Mouse (Mus musculus) ES-E14 (cell line): ENCODE data around the gene Gpm6a. TPM values are rescaled to one million over a fixed set of nuclear protein-coding genes. Genes with fewer than 3 reads are reported as not detected.

Experiments
- DNase-seq: peaks from one replicate; pipeline ENCODE4 v3.0.0-alpha.2; 2013; ENCODE audit warnings: low read depth, low spot score
- H3K27ac ChIP-seq: 2 replicates; pipeline ENCODE4 v1.5.1; 2012; ENCODE audit warnings: low read depth, mild to moderate bottlenecking, low read length, moderate library complexity, mixed read lengths; ENCODE audit not compliant: poor library complexity, insufficient read depth, severe bottlenecking
- H3K36me3 ChIP-seq: 2 replicates; pipeline ENCODE4 v1.6.1; 2012; ENCODE audit warnings: mild to moderate bottlenecking, low read length, moderate library complexity, mixed read lengths; ENCODE audit not compliant: control insufficient read depth, poor library complexity, insufficient read depth, severe bottlenecking
- H3K4me1 ChIP-seq, 2 experiments: fragments of 150-350 bp in 1 of 2; sonication (generic) in 1 of 2; 2 replicates each; pipeline ENCODE4 v1.6.1; 2012; ENCODE audit warnings: low read length in 2 of 2, mild to moderate bottlenecking in 1 of 2, mixed read lengths in 1 of 2; ENCODE audit not compliant: control insufficient read depth in 2 of 2, insufficient read depth in 2 of 2, poor library complexity in 1 of 2
- H3K4me3 ChIP-seq, 2 experiments: fragments of 150-350 bp in 1 of 2; sonication (generic) in 1 of 2; 2 replicates each; pipeline ENCODE4 v1.5.1; 2012; ENCODE audit warnings: low read length in 2 of 2, low read depth in 1 of 2, mild to moderate bottlenecking in 1 of 2, mixed read lengths in 1 of 2; ENCODE audit not compliant: insufficient read depth in 1 of 2, poor library complexity in 1 of 2, severe bottlenecking in 1 of 2
- H3K9ac ChIP-seq: 2 replicates; pipeline ENCODE4 v1.6.1; 2012; ENCODE audit warnings: low read depth, mild to moderate bottlenecking, low read length, mixed read lengths; ENCODE audit not compliant: poor library complexity, insufficient read depth, severe bottlenecking
- H3K9me3 ChIP-seq: fragments of 150-350 bp; sonication (generic); 2 replicates; pipeline ENCODE4 v1.6.1; 2012; ENCODE audit warnings: low read depth, mild to moderate bottlenecking, low read length; ENCODE audit not compliant: control insufficient read depth, insufficient read depth
- CHD2 ChIP-seq: IDR thresholded peaks from 2 replicates; pipeline ENCODE4 v1.6.1; 2014; ENCODE audit warnings: mild to moderate bottlenecking, low read depth, low read length, inconsistent platforms
- HCFC1 ChIP-seq: IDR thresholded peaks from 2 replicates; pipeline ENCODE4 v1.6.1; 2012; ENCODE audit warnings: low read length, inconsistent platforms, borderline replicate concordance; ENCODE audit not compliant: insufficient read depth
- MAFK ChIP-seq: IDR thresholded peaks from 2 replicates; pipeline ENCODE4 v1.6.1; 2014; ENCODE audit warnings: mild to moderate bottlenecking, low read depth, low read length, inconsistent platforms; ENCODE audit not compliant: insufficient read depth
- ZC3H11A ChIP-seq: IDR thresholded peaks from 2 replicates; pipeline ENCODE4 v1.6.1; 2012; ENCODE audit warnings: low read depth, mild to moderate bottlenecking, inconsistent platforms, low read length, borderline replicate concordance
- ZNF384 ChIP-seq: IDR thresholded peaks from 2 replicates; pipeline ENCODE4 v1.6.1; 2012; ENCODE audit warnings: low read depth, low read length, inconsistent platforms
- in situ Hi-C, 2 experiments: fragments of 600-800 bp; cut with MboI; formaldehyde crosslinking; loops; one replicate each; pipeline ENCODE4 v1.15.1; 2025; ENCODE audit warnings: low sequenced_read_pairs in 2 of 2, inconsistent platforms in 1 of 2; ENCODE audit not compliant: unreplicated experiment in 2 of 2
- total RNA-seq: library from RNA; depleted of rRNA; stranded (reverse); fragments of 300-350 nt; gene quantifications from 2 replicates; pipeline ENCODE4 v1.2.3, GENCODE M21; 2012

The Gpm6a gene
- total RNA-seq, 1 experiment, result 0.85 TPM

GRCm38 (mm10) chr8:54924936-54925335, 29.7 kb upstream of the Gpm6a start:
- no peak overlapping the region for H3K4me3 ChIP-seq
- no peaks in the 10 kb centered on the region for H3K36me3 ChIP-seq
- no peak overlapping the region for H3K9ac ChIP-seq
- no peaks in the 10 kb centered on the region for H3K9me3 ChIP-seq
- no peak for DNase-seq
- H3K4me1 ChIP-seq, result no peaks in the 10 kb centered on the region
- no peak overlapping the region for H3K27ac ChIP-seq
- TF ChIP-seq ZNF384, result no peak
- in situ Hi-C loops, result no loop called here

DNA sequence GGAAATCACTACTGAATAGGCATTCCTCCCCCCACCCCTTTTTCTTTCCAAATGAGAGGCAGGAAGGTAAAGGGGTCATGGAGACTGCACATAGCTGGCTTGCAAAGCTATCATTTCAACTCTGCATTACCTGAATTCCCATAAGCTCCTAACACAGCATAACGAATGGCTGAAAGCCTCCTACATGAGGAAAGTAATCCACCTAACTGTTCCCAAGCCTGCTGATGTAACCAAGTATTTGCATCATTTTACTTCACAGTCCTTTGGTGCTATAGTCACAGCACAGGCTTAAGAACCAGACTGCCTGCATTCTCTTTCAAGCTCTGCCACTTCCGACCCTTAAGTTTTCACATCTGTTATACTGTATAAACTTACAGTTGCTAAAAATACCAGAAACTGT, 22.3 kb upstream of the Gpm6a start:
- Histone ChIP-seq H3K4me3 (no peak overlapping the region), H3K9ac (no peak overlapping the region), H3K9me3 (no peaks in the 10 kb centered on the region), H3K4me1 (no peaks in the 10 kb centered on the region), H3K27ac (no peak overlapping the region), H3K36me3 (no peaks in the 10 kb centered on the region)
- in situ Hi-C loops, result no loop called here
- DNase-seq, result no peak
- TF ChIP-seq ZNF384 (no peak), HCFC1 (no peak), CHD2 (no peak), ZC3H11A (no peak), MAFK (no peak)

DNA sequence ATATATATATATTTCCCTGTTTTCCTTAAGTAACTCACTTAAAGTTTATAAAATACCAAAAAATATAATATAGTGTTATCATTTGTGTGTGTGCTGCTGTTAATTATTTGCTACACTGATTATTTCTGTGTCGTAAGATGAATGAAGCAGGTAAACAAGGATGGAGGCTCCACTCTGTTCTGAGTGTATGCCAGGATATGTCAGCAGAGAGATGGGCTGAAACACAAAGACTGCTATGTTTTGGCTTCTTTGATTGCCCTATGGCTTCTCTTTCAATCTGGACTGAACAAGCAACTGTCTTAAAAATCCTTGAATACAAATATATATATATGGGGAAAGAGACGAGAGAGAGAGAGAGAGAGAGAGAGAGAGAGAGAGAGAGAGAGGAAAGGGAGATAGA, 1.3 kb upstream of the Gpm6a start:
- no peak for DNase-seq
- H3K4me1 ChIP-seq, result no peaks in the 10 kb centered on the region
- H3K36me3 ChIP-seq, result no peaks in the 10 kb centered on the region
- no peak overlapping the region for H3K4me3 ChIP-seq
- H3K9me3 ChIP-seq, result no peaks in the 10 kb centered on the region
- no peak overlapping the region for H3K27ac ChIP-seq
- H3K9ac ChIP-seq, result no peak overlapping the region
- TF ChIP-seq CHD2 (no peak), MAFK (no peak), ZNF384 (no peak), HCFC1 (no peak), ZC3H11A (no peak)
- in situ Hi-C loops, result no loop called here

DNA sequence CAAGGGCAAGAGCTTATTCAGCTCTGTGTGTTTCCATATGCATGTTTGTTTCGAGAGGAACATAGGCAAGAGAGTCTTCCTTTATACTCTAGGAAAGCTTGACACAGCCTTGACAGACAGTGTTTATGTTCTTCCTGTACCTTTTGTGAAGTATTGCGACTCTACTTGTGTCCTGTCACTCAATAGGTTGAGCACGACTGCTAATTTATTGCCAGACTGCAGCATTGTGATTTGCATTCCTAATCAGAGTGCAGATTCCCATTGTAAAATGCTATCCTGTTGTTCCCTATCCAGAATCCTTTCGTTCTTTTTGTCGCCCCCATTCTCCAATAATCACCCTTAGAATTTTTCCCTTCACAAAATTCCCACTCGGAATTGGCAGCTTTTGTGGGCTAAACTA, 613 bp upstream of the Gpm6a start:
- Histone ChIP-seq H3K36me3 (no peaks in the 10 kb centered on the region), H3K27ac (no peak overlapping the region), H3K4me1 (no peaks in the 10 kb centered on the region), H3K9ac (no peak overlapping the region), H3K9me3 (no peaks in the 10 kb centered on the region), H3K4me3 (no peak overlapping the region)
- TF ChIP-seq HCFC1 (no peak), CHD2 (no peak), MAFK (no peak), ZC3H11A (no peak), ZNF384 (no peak)
- no peak for DNase-seq
- in situ Hi-C loops, result no loop called here

GRCm38 (mm10) chr8:54955456-54955800, 785 bp downstream of the Gpm6a start:
- no peaks in the 10 kb centered on the region for H3K36me3 ChIP-seq
- no peaks in the 10 kb centered on the region for H3K4me1 ChIP-seq
- no peak overlapping the region for H3K27ac ChIP-seq
- no peak overlapping the region for H3K4me3 ChIP-seq
- no peak for TF ChIP-seq HCFC1
- no peak for TF ChIP-seq ZNF384
- no peak for TF ChIP-seq CHD2
- no peak for TF ChIP-seq ZC3H11A
- no peak for TF ChIP-seq MAFK
- H3K9me3 ChIP-seq, result no peaks in the 10 kb centered on the region
- in situ Hi-C loops, result no loop called here
- no peak overlapping the region for H3K9ac ChIP-seq
- DNase-seq, result no peak
